Mouse (Mus musculus) hindbrain, embryonic 12.5 days (tissue): ENCODE measurements around the gene C2cd2l. TPM values are rescaled to one million over a fixed set of nuclear protein-coding genes. Genes with fewer than 3 reads are reported as not detected.
"Not testable (repeated sequence)": the region's sequence is repeated elsewhere in the genome, so short reads cannot be mapped to it uniquely, and the experiment has no call there.

ENCODE experiments used
- ATAC-seq: fragments of 200-750 bp; cut with Nextera tagmentation; 2 replicates; pipeline ENCODE4 v1.8.0; 2017; ENCODE audit warnings: moderate TSS enrichment; ENCODE audit not compliant: low FRiP score
- H3K27ac ChIP-seq: fragments of 300-500 bp; sonication (generic); 2 replicates; pipeline ENCODE4 v1.5.1; 2016; ENCODE audit warnings: mild to moderate bottlenecking
- H3K27me3 ChIP-seq: fragments of 300-500 bp; sonication (generic); 2 replicates; pipeline ENCODE4 v1.6.1; 2016; ENCODE audit warnings: mild to moderate bottlenecking
- H3K36me3 ChIP-seq: fragments of 300-500 bp; sonication (generic); 2 replicates; pipeline ENCODE4 v1.6.1; 2016; ENCODE audit warnings: mild to moderate bottlenecking
- H3K4me1 ChIP-seq: fragments of 300-500 bp; sonication (generic); 2 replicates; pipeline ENCODE4 v1.6.1; 2016
- H3K4me2 ChIP-seq: fragments of 300-500 bp; sonication (generic); replicated peaks from 2 replicates; pipeline ENCODE4 v1.6.1; 2016; ENCODE audit warnings: mild to moderate bottlenecking
- H3K4me3 ChIP-seq: fragments of 300-500 bp; sonication (generic); 2 replicates; pipeline ENCODE4 v1.5.1; 2016; ENCODE audit warnings: mild to moderate bottlenecking
- H3K9ac ChIP-seq: fragments of 300-500 bp; sonication (generic); 2 replicates; pipeline ENCODE4 v1.6.1; 2016; ENCODE audit warnings: mild to moderate bottlenecking, moderate library complexity
- H3K9me3 ChIP-seq: fragments of 300-500 bp; sonication (generic); replicated peaks from 2 replicates; pipeline ENCODE4 v1.6.1; 2016; ENCODE audit warnings: mild to moderate bottlenecking
- WGBS: fragments of 180-500 bp; shearing (Covaris S2); methylation state at CpG from one replicate; pipeline ENCODE4 v1.1.7; 2016; 5-methylcytosine and 5-hydroxymethylcytosine counted together
- polyA plus RNA-seq: library from polyadenylated mRNA; unstranded; fragments of >200 nt; fragmentation: Nextera tagmentation; extraction: Ambion mirVana; gene quantifications from 2 replicates; pipeline ENCODE4 v1.2.1, GENCODE M21; 2016

Gene C2cd2l
- polyA plus RNA-seq, 1 experiment from 2014 or later: 22.2 TPM

DNA sequence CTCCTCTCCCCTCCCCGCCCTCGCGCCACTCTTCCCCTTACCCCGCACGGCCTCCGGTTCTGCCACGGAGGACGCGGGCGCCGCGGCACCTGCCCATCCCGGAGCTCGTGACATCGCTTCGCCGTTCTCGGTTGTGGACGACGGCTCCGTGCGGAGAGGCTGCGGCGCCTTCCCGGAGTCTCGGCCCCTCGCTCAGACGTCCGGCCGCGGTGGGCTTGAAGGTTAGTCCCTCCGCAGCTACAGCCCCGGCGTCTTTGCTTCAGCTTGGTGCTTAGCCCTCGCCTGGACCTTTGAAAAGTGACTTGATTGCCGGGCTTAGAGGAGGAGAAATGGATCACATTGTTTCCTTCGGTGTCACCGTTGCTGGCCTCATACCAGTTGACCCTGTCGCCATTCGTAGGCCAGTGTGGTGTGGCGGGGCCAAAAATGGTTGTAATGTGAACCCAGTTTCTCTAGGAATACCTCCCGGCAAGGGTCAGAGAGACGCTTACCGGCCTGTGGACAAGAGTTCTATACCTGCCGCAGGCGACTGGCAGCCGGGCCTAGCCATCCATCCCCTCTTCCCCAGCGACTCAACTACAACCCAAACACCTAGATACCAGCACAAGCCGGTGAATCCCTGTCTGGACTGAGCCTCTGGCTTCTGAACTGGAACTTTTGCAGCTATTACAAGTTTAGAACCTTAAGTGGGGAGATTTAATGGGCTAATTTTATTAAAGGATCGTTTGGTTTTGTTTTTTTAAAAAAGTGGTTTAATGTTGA, 15.4 kb upstream of the C2cd2l start:
- ATAC-seq: no peak; the same call in 1 of the 2 replicates
- Histone ChIP-seq H3K4me2 (peak overlapping the region; percentile 80), H3K27me3 (no peaks in the 10 kb centered on the region), H3K36me3 (peaks cover 53% of the 10 kb centered on the region), H3K9ac (peak overlapping the region; percentile 97), H3K4me1 (peaks cover 17% of the 10 kb centered on the region), H3K27ac (peak overlapping the region; percentile 95), H3K4me3 (peak overlapping the region; percentile 71), H3K9me3 (no peaks in the 10 kb centered on the region)
- WGBS: under 1% methylated on average over 50 of the region's 50 CpGs

DNA sequence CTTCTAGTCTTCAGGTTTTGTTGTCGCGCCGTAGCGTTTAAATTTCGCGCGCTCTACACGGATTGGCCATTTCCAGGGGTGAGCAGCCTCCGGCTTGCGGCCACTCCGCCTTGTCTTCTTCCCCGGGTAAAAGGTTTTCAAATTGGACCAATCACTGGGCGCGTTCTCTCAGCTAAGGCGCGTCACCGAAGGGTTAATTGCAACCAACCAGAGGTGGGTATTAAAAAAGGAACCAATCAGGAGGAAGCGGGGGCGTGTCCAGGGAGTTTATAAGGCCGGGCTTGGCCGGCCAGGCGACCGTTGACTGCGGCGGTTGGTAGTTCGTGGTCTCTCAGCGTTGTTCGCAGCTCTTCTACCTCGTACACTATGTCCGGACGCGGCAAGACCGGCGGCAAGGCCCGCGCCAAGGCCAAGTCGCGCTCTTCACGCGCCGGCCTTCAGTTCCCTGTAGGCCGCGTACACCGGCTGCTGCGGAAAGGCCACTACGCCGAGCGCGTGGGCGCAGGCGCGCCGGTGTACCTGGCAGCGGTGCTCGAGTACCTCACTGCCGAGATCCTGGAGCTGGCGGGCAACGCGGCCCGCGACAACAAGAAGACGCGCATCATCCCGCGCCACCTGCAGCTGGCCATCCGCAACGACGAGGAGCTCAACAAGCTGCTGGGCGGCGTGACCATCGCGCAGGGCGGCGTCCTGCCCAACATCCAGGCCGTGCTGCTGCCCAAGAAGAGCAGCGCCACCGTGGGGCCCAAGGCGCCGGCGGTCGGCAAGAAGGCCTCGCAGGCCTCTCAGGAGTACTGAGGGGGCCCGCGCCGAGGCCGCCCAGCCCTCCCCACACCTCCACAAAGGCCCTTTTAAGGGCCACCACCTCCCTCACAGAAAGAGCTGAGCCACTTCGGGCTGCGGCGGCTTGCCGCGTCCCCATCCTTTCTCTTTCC, 14.6 kb upstream of the C2cd2l start, which contains the start of gene H2afx:
H2afx (plus strand) TSS at position 299 of the 935 bp plus-strand sequence.
- WGBS: under 1% methylated on average over 88 of the region's 91 CpGs
- peak within 1 kb of the TSS; percentile 80 for H3K4me2 ChIP-seq
- H3K9me3 ChIP-seq: no peaks in the 10 kb centered on the region
- H3K27me3 ChIP-seq: no peaks in the 10 kb centered on the region
- H3K4me3 ChIP-seq: peak within 1 kb of the TSS; percentile 71
- ATAC-seq: peak; percentile 97
- H3K36me3 ChIP-seq: peaks cover 54% of the 10 kb centered on the region
- peak within 1 kb of the TSS; percentile 95 for H3K27ac ChIP-seq
- peak within 1 kb of the TSS; percentile 97 for H3K9ac ChIP-seq
- H3K4me1 ChIP-seq: peaks cover 17% of the 10 kb centered on the region

DNA sequence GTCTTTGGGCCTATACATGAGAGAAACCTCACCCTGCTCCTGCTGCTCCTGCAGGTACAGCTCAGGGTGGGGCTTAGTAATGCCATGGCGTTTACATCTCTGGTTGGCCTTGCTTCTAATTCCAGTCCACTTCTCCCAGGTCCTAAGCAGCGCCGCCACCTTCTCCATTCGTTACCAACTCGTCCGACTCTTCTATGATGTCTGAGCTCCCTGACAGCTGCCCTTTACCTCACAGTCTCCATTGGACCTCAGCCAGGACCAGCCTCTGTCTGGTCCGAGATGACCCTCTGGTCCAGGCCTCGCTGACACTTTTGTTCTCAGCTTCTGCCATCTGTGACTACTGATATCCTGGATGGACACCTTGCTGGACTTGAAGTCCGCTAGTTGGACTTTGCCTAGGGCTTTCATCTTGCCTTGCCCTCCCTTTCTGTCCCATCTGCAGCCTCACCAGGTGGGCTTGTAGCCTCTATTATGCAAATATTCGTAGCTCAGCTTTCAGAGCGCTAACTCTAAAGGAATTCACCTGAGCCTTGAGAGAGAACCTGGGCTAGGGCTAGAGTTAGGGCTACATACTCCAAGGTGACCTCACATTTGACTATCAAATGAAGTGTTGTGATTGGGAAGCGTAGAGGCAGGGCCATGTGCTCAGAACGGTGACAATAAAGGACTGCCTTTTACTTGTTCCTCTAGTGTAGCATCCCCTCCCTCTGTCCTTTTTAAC, 13.0 kb upstream of the C2cd2l start:
- Histone ChIP-seq H3K9me3 (no peaks in the 10 kb centered on the region), H3K27ac (no peak overlapping the region), H3K4me1 (peaks cover 20% of the 10 kb centered on the region), H3K4me2 (no peak overlapping the region), H3K27me3 (no peaks in the 10 kb centered on the region), H3K9ac (no peak overlapping the region), H3K4me3 (no peak overlapping the region), H3K36me3 (peaks cover 48% of the 10 kb centered on the region)
- WGBS: 96% methylated on average over 13 of the region's 13 CpGs
- no peak for ATAC-seq

DNA sequence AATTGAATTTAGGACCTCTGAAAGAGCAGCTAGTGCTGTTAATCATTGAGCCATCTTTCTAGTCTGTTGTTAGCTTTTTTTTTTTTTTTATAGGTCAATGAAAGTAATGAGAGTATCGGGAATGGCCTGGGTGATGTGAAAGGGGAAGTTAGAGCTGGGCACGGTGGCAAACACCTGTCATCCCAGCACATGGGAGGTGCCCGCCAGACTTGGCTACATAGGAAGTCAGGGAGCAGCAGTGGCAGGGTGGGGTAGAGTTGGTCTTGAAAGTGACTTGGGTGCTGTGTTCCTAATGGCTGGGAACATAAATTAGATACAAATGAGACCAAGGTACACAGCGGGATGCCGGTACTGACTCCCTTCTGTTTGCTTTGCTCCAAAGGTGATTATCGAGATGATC, 10.7 kb upstream of the C2cd2l start:
- no peak overlapping the region for H3K4me3 ChIP-seq
- H3K36me3 ChIP-seq: peaks cover 34% of the 10 kb centered on the region
- H3K27ac ChIP-seq: no peak overlapping the region
- no peak overlapping the region for H3K4me2 ChIP-seq
- H3K9ac ChIP-seq: no peak overlapping the region
- no peaks in the 10 kb centered on the region for H3K27me3 ChIP-seq
- no peaks in the 10 kb centered on the region for H3K9me3 ChIP-seq
- no peak for ATAC-seq
- 94% methylated on average over 6 of the region's 6 CpGs for WGBS
- H3K4me1 ChIP-seq: peaks cover 13% of the 10 kb centered on the region

DNA sequence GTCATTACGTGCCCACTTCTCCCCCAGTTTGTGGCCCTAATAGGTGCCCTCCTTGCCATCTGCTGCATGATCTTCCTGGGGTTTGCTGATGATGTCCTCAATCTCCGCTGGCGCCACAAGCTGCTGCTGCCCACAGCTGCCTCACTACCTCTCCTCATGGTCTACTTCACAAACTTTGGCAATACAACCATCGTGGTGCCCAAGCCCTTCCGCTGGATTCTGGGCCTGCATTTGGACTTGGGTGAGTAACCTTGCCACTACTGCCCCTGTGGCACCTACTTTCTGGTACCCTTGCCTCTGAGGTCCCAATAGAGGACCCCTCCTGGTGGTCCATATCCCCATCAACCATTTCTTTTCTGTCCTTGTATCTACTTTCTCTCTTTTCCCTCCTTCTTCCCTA, 7.8 kb upstream of the C2cd2l start:
- Histone ChIP-seq H3K27me3 (no peaks in the 10 kb centered on the region), H3K9ac (peak overlapping the region; percentile 74), H3K27ac (no peak overlapping the region), H3K4me2 (peak overlapping the region; percentile 77), H3K4me1 (peaks cover 15% of the 10 kb centered on the region), H3K4me3 (peak overlapping the region; percentile 53), H3K9me3 (no peaks in the 10 kb centered on the region), H3K36me3 (peaks cover 24% of the 10 kb centered on the region)
- WGBS: 86% methylated on average over 5 of the region's 5 CpGs
- ATAC-seq: no peak

DNA sequence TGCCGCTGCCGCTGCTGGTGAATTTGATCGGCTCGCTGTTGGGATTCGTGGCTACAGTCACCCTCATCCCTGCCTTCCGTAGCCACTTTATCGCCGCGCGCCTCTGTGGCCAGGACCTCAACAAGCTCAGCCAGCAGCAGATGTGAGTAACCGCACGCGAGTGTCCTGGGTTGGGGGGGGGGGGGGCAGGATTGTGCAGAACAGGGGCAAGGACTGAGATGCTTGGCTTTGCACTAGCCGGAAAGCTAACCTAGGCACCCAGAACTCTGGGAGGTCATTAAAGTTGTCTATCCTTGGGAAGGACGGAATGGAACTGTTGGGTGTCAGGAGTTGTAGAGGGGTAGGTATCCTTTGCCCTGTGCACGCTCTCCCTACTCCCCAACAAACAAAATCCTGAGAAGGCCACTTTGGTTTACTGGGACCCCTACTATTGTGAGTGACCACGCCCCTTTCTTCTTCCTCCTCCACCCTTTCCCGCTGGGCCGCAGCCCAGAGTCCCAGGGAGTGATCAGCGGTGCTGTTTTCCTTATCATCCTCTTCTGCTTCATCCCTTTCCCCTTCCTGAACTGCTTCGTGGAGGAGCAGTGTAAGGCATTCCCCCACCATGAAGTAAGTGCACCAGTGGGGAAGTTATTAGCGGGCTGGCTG, 7.1 kb upstream of the C2cd2l start:
- Histone ChIP-seq H3K27ac (peak overlapping the region; percentile 81), H3K36me3 (peaks cover 18% of the 10 kb centered on the region), H3K9ac (peak overlapping the region; percentile 74), H3K27me3 (no peaks in the 10 kb centered on the region), H3K4me3 (peak overlapping the region; percentile 53), H3K4me1 (peaks cover 15% of the 10 kb centered on the region), H3K9me3 (no peaks in the 10 kb centered on the region), H3K4me2 (peak overlapping the region; percentile 77)
- 1% methylated on average over 22 of the region's 22 CpGs for WGBS
- ATAC-seq: peak; percentile 46; the same call in 1 of the 2 replicates

DNA sequence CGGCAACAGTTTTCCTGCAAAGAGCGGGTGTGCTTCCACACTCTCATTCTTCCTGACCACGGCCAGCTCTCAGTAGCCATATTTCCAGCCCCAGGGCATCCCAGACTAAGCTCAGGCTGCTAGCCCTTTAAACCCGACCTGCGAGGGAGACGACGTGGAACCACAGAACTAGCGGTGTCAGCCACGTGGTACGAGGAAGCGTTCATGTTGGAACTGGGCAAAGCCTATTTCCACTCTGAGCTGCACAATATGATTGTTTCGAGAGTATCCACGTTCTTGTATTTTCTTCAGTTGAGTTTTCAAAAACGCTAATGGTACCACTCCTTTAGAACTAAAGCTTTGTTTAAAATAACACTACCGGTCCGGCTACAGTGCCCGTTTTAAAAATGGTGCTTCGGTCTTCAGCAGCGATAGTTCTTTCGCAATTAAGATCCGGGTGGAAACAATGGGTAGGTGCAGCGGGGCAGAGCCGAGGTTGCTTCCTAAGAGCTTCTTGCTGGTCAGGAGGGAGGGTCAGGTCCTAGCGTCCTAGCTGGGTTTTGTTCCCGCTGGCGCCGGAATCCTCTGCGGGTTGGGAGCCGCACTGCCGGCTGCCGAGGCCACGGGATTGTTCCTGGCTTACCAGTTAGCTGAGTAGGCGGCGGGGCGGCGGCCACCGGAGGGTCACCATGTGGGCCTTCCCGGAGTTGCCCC, 6.4 kb upstream of the C2cd2l start:
- Histone ChIP-seq H3K27me3 (no peaks in the 10 kb centered on the region), H3K9me3 (no peaks in the 10 kb centered on the region), H3K4me3 (peak overlapping the region; percentile 53), H3K9ac (peak overlapping the region; percentile 74), H3K36me3 (peaks cover 12% of the 10 kb centered on the region), H3K4me2 (peak overlapping the region; percentile 77), H3K4me1 (peaks cover 15% of the 10 kb centered on the region), H3K27ac (peak overlapping the region; percentile 81)
- ATAC-seq: peak; percentile 93
- under 1% methylated on average over 38 of the region's 38 CpGs for WGBS

DNA sequence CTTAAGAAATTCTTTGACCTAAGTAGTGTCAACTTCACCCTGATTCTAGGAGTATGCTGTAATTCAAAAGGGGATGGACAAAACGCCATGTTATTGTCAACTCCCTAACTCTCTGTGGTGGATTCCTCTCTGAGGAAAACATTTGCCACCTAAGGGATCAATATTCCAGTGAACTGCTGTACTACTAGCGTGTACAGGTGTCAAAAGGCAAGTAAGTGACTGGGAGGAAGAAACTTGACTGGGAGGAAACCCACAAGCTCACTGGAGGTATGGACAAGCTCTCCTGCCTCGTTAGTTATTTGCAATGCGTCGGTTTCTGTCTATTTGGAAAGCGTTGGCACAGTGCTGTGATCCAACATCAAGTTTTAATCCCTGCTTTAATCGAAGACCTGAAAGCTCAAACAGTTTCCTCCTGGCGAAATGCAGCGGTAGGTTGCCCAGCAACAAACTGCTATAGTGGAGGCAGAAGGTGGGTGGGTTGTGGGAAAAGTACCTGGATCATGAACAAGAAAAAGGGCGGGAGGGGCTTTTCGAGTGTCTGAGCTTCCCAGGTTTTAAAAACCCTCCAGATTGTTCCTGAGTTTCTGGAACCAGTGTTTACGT, 5.8 kb upstream of the C2cd2l start, which contains the start of gene Dpagt1:
Dpagt1 (plus strand) TSS at position 252 of the 603 bp plus-strand sequence.
- Histone ChIP-seq H3K9ac (peak within 1 kb of the TSS; percentile 74), H3K27me3 (no peaks in the 10 kb centered on the region)
- peak; percentile 35; the same call in 1 of the 2 replicates for ATAC-seq

DNA sequence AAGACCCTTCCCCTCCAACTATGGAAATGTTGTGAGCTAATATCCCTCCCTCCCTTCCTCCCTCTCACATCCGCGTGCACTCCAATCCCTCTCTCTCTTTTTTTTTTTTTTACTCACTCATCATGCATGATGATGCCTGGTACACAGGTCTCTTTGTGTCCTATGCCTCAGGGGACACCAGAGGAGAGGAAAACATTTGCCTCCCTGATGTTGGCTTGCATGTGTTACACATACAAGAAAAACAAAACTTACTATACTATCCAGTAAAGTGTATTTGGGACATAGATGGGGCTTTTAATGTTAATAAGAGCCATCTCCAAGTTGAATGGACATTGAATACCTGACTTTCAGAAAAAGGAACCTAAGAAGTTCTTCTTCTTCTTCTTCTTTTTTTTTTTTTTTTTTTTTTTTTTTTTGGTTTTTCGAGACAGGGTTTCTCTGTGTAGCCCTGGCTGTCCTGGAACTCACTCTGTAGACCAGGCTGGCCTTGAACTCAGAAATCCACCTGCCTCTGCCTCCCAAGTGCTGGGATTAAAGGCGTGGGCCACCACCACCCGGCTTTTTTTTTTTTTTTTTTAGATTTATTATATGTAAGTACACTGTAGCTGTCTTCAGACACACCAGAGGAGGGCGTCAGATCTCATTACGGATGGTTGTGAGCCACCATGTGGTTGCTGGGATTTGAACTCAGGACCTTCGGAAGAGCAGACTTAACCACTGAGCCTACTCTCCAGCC, 5.1 kb upstream of the C2cd2l start:
- H3K4me1 ChIP-seq: peaks cover 21% of the 10 kb centered on the region
- not testable (repeated sequence) for H3K4me3 ChIP-seq, ATAC-seq, H3K27ac ChIP-seq, H3K9me3 ChIP-seq, H3K9ac ChIP-seq, H3K27me3 ChIP-seq, H3K36me3 ChIP-seq
- peak overlapping the region; percentile 77 for H3K4me2 ChIP-seq
- WGBS: 68% methylated on average over 7 of the region's 8 CpGs

More for the DNA sequence above, 5.8 kb upstream of the C2cd2l start, which contains the start of gene Dpagt1:
- Histone ChIP-seq H3K27ac (peak within 1 kb of the TSS; percentile 81), H3K4me1 (peaks cover 17% of the 10 kb centered on the region), H3K4me2 (peak within 1 kb of the TSS; percentile 77), H3K4me3 (peak within 1 kb of the TSS; percentile 53), H3K36me3 (peaks cover 6% of the 10 kb centered on the region; the same call in 1 of the 2 replicates), H3K9me3 (no peaks in the 10 kb centered on the region)
- WGBS: 5% methylated on average over 12 of the region's 12 CpGs

DNA sequence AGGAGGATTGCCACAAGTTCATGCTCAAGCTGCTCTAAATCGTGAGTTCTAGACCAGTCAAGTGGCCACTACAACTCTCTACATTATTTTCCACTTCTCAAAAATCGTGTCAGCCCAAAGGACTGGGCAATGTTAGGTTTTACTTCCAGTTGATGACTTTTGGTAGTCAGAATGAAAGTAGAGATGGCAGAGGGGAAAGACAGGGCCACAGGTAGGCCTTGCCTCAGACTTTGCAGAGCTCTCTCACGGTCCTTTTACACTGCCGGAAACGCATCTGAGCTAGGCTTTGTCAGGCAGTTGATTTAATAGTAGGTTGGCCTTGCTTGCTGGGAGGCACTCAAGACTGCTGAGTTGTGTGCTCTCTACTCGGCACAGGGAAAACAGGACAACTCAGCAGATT, 4.1 kb upstream of the C2cd2l start:
- no peak for ATAC-seq
- H3K9me3 ChIP-seq: no peaks in the 10 kb centered on the region
- no peak overlapping the region for H3K4me2 ChIP-seq
- H3K36me3 ChIP-seq: no peaks in the 10 kb centered on the region
- peaks cover 26% of the 10 kb centered on the region for H3K4me1 ChIP-seq
- no peak overlapping the region for H3K4me3 ChIP-seq
- no peak overlapping the region for H3K27ac ChIP-seq
- no peak overlapping the region for H3K9ac ChIP-seq
- H3K27me3 ChIP-seq: no peaks in the 10 kb centered on the region
- WGBS: 85% methylated on average over 6 of the region's 6 CpGs
